Mouse (Mus musculus): ENCODE results near the gene Gm17655.
"Not testable (repeated sequence)": the region's sequence is repeated elsewhere in the genome, so short reads cannot be mapped to it uniquely, and the experiment has no call there.

The Gm17655 gene

GRCm38 (mm10) chr5:110072413-110072812 is at the start of gene Gm17655:
Gm17655 (minus strand) TSS chr5:110072513.
- not testable (repeated sequence) for DNase-seq (ENCODE audit: extremely low read depth, low read depth)

GRCm38 (mm10) chr5:110109991-110110441 is 37.7 kb upstream of the Gm17655 start, which contains the start of gene Zfp605:
Zfp605 (plus strand) TSS chr5:110110092.
- DNase-seq (ENCODE audit: extremely low read depth, low read depth), result peak; percentile 94

GRCm38 (mm10) chr5:110108305-110108628 is 36.0 kb upstream of the Gm17655 start:
- no peak for DNase-seq (ENCODE audit: extremely low read depth, low read depth)

GRCm38 (mm10) chr5:110107581-110108304 is 35.4 kb upstream of the Gm17655 start, which contains the start of gene Gtpbp6:
Gtpbp6 (minus strand) TSS chr5:110108197.
- DNase-seq (ENCODE audit: extremely low read depth, low read depth), result peak; percentile 93

DNA sequence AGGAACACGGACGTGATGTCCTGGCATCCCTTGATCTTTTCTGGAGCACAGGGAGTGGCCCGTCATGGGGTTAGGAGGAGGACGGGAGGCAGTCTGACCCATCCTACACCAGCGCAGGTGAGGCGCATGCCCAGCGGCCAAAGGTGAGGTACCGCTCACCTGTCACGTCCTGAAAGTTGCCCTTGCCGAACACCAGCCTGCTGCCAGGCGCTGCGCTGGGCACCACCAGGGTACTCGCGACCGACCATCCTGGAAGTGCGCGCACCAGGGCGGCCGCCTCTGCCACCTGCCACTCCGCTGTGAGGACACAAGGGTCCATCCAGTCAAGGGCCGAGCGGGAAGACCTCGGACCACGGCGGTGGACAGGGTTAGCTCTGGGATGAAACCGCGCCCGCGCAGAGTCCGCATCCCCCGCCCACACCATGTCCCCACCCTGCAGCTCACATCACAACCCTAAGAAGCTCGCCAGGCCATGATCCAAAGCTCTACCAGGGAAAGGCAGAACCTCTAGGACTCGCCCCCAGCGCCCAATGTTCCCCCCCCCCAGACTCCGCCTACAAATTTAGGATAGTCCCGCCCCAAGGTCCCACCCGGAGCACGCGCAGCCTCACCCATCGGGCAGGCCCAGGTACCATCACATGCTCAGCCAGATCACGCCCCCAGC is 34.7 kb upstream of the Gm17655 start:
- DNase-seq (ENCODE audit: extremely low read depth, low read depth), result no peak

- DNase-seq (ENCODE audit: extremely low read depth, low read depth), result no peak
Observed at GRCm38 (mm10) chr5:110106140-110106871, 34.0 kb upstream of the Gm17655 start.

DNA sequence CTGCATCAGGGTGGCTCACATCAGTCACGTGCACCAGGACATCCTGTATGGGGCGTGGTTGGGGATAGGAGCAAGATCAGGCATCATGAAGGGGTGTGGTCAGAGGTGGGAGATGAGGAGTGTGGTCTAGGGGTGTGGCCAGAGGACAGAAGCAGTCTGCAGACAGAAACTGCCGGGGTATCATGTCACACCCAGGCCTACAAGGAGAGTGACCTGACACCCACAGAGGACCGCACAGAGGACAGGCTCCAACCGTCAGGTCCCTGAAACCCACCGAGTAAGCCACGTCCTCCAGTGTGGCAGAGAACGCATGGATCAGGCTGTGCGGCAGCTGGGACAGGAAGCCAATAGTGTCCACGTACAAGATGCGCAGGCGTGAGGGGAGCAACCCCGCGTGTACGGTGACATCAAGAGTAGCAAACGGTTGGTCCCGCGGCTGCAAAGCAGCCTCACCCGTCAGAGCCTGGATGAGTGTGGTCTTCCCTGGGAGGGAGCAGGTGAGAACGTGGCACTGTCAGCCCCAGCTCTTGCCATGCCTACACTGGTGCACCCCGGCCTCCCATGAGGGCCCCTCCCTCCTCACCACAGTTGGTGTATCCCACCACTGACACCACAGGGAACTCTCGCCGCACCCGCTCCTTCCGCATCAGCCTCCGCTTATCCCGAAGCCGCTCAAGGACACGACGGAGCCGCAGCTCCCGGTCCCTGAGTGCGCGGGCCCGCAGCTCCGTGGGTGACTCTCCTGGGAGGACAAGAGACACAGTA is 32.5 kb upstream of the Gm17655 start:
- no peak for DNase-seq (ENCODE audit: extremely low read depth, low read depth)

DNA sequence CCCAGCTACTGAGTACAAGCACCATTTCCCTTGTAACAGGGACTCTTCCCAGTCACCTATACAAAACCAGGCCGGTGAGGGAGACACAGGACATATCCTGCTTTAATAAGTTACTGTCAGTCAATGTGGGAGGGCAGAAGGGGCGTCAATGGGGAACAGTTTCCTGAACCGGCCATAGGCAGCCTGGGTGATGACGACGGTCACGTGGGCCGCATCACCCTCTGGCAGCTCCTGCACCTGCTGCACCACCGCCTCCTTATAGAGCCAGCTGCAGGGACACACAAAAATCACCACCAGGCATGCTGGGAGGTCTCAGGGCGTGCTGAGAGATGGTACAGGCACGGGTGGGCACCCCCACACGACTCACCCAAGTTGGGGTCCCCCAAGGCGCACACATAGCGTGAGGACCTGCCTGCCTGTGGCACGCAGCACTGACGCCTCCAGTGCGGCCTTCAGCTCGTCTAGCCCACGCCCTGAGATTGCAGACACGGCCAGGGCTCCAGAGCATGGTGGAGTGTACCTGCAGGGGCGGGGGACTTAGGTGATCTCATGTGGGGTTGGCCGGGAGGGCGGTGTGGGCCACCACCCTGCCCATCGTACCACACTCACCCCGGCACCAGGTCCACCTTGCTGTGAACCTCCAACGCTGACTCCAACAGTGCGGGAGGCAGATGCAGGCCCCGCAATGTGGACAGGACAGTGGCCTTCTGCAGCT is 31.7 kb upstream of the Gm17655 start:
- DNase-seq (ENCODE audit: extremely low read depth, low read depth), result no peak

DNA sequence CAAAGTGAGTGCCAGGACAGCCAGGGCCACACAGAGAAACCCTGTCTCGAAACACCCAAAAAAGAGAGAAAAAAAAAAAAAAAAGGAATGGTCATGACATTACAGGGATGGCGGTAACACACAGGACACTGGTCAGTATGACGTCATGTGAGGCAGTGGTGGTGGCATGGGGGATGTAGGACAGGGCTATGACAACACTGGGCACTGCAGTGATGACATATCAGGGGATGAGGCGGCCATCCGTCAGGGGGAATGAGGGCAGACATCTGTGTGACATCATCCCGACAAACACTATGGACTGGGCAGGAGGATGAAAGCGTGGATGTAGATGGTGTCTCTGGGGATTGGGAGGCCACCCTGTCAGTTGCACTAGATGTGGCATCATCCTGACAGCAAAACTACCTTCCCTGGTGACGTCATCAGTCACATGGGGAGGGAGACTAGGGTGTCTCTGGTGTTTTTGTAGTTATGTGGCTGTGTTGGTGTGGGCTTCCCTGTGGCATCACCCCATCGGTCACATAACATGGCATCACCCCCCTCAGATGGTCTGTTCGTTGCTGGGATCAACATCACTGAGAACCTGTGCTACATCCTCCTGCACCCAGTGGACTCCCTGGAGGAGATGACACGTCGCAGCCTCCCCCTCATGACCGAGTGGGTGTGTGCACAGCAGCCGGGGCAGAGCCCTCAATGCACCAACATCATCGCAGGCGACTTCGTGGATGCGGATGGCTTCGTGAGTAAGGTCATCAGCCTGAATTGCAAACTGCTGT is 30.7 kb upstream of the Gm17655 start:
- no peak for DNase-seq (ENCODE audit: extremely low read depth, low read depth)

- no peak for DNase-seq (ENCODE audit: extremely low read depth, low read depth)
Observed at GRCm38 (mm10) chr5:110102429-110102828, 30.1 kb upstream of the Gm17655 start.

DNA sequence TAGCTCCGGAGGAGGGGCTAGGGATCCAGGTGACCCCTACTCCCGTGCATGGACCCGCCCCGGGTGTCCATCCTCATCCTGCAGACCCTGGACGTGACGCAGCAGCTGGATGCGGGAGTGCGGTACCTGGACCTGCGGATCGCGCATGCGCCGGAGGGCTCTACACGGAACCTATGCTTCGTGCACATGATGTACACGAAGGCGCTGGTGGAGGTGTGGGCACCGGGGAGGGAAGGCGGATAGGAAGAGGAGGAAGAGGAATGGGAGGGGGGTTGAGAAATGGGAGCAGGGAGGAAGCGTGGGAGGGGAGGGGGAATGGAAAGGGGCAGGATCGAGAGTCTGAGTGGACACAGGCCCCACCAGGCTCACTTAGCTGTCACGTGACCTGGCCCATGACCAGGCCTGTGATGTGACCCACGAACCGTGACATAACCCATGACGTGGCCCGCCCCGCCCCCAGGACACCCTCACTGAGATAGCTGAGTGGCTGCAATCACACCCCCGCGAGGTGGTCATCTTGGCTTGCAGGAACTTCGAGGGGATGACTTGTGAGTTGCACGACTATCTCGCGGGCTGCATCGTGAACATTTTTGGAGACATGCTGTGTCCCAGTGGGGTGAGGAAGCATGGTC is 29.5 kb upstream of the Gm17655 start:
- DNase-seq (ENCODE audit: extremely low read depth, low read depth), result no peak

DNA sequence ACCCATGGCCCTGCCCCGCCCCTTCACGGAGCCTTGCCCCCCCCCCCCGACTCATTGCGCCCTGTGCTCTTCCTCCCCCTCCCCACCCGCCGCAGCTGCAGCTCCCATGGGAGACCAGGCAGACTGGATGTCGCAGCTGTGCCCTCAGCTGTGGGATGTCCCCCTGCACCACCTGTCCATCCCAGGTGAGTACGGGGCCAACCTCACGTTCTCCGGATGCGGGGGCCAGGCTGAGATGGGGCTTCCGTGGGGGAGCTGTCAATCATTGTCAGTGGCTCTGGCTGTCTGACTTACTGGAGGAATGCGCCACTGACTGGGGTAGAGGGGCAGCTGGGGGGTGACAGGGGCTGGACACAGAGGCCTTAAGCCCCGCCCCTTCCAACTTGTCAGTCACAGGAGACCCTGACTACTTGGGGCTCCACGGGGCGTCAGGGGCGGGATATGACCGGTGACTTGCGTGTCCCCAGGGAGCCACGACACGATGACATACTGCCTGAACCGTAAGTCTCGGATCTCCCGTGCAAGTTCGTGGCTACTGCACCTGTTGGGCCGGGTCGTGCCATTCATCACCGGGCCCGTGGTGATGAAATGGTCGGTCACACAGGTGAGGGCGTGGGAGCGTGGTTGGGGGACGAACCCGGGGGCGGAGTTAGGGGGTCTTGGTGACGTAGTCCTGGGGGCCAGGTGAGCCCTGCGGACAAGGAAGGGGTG is 28.8 kb upstream of the Gm17655 start:
- DNase-seq (ENCODE audit: extremely low read depth, low read depth), result no peak

- no peak for DNase-seq (ENCODE audit: extremely low read depth, low read depth)
Observed at GRCm38 (mm10) chr5:110099656-110100580, 27.6 kb upstream of the Gm17655 start, which contains the start of gene Plcxd1. Plcxd1 (plus strand) TSS chr5:110099969.

DNA sequence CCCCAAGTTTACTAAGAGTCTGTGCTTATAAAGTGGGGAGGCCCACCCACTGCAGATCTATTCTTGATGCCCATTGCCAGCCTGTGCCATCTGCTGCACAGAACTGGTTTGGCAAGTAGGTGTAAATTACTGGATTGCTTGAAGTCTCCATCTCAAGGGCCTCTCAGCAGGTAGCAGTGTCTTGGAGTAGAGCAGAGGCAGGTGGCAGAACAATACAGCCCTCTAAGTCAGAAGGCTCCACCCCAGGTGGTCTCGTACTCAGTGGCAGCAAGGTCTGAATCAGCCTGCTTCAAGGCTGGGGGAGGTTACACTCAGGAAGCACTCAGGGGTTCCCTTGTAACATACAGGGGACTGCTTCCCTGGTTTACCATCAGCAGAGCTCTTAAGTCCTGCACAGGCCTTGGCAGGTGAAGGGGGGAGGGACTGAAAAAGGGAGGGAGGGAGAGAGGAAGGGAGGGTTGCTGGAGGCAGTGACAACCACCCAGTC is 26.7 kb upstream of the Gm17655 start:
- no peak for DNase-seq (ENCODE audit: extremely low read depth, low read depth)

GRCm38 (mm10) chr5:110094847-110095213 is 22.5 kb upstream of the Gm17655 start:
- no peak for DNase-seq (ENCODE audit: extremely low read depth, low read depth)

DNA sequence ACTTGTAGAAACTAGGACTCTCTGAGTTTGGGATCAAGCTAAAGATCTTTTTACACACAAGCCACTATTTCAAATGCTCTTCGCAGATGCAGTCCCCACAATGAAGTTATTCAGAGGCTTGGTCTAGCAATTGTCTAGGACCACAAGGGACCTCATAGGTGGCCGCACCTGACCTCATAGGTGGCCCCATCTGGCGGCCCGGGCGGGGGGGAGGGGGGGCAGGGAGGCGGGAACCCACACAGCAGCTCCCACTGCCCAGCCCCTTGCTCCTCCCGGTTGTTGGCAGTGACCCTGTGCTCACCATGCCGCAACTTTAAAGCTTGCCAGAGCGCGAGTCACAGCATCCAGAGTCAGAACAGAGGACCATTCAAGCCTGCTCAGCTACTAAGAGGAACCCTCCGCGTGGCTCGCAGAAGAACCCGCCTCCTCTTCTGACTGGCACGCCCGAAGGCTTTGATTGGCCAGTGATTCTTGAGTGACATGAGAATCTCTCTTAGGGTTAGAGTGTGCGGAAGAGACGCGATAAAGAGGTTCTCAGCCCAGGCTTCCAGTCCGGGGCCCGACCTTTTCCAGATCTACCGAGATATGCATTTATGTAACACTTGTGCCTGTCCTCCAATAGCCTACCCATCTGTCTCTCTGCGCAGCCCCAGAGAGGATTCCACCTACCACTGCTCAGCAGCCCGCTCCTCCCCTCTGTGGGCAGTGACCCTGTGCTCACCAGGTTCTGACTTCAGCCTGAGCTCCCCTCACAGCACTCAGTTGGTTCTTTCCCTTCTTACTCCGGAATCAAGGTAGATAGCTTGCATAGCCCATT is 21.9 kb upstream of the Gm17655 start, which contains the start of gene Gm35315:
Gm35315 (minus strand) TSS at position 391 of the 817 bp plus-strand sequence.
- peak; percentile 98 for DNase-seq (ENCODE audit: extremely low read depth, low read depth)

GRCm38 (mm10) chr5:110091546-110091945 is 19.2 kb upstream of the Gm17655 start:
- no peak for DNase-seq (ENCODE audit: extremely low read depth, low read depth)

Measured in MEL-GATA-1-ER (cell line).